Mouse (Mus musculus): ENCODE results near the gene Ear10. TPM values are rescaled to one million over a fixed set of nuclear protein-coding genes. Genes with fewer than 3 reads are reported as not detected.
"Not testable (repeated sequence)": the region's sequence is repeated elsewhere in the genome, so short reads cannot be mapped to it uniquely, and the experiment has no call there.

Gene Ear10
- polyA plus RNA-seq, 1 experiment from 2014 or later, result not detected

- H3K9me3 ChIP-seq (ENCODE audit: control insufficient read depth, low read length); H3K36me3 ChIP-seq (ENCODE audit: control insufficient read depth, insufficient read depth, low read length); H3K27ac ChIP-seq (ENCODE audit: low read depth); H3K9ac ChIP-seq (ENCODE audit: low read length); H3K27me3 ChIP-seq (replicated peaks; ENCODE audit: control insufficient read depth, insufficient read depth, low read length); ATAC-seq (replicated peaks; ENCODE audit: low FRiP score, low TSS enrichment, low read depth); DNase-seq (ENCODE audit: low spot score); H3K4me2 ChIP-seq (ENCODE audit: low read length); H3K4me3 ChIP-seq (ENCODE audit: low read depth, low read length); H3K4me1 ChIP-seq (replicated peaks; ENCODE audit: control insufficient read depth, insufficient read depth, low read length): not testable (repeated sequence)
- WGBS, result 83% methylated on average over 3 of the region's 3 CpGs
Measured at GRCm38 (mm10) chr14:43898577-43898976, 24.8 kb downstream of the Ear10 start.

- not testable (repeated sequence) for H3K4me1 ChIP-seq (replicated peaks; ENCODE audit: control insufficient read depth, insufficient read depth, low read length); H3K4me2 ChIP-seq (ENCODE audit: low read length); ATAC-seq (replicated peaks; ENCODE audit: low FRiP score, low TSS enrichment, low read depth); H3K9ac ChIP-seq (ENCODE audit: low read length); H3K27me3 ChIP-seq (replicated peaks; ENCODE audit: control insufficient read depth, insufficient read depth, low read length); H3K4me3 ChIP-seq (ENCODE audit: low read depth, low read length); H3K9me3 ChIP-seq (ENCODE audit: control insufficient read depth, low read length); H3K27ac ChIP-seq (ENCODE audit: low read depth); DNase-seq (ENCODE audit: low spot score); H3K36me3 ChIP-seq (ENCODE audit: control insufficient read depth, insufficient read depth, low read length)
- whole genome bisulfite sequencing, result 40% methylated on average over 1 of the region's 2 CpGs
Measured at GRCm38 (mm10) chr14:43895357-43895756, 28.0 kb downstream of the Ear10 start.

GRCm38 (mm10) chr14:43891288-43891687 lies 32.1 kb downstream of the Ear10 start:
- not testable (repeated sequence) for H3K4me3 ChIP-seq (ENCODE audit: low read depth, low read length); DNase-seq (ENCODE audit: low spot score); H3K27me3 ChIP-seq (replicated peaks; ENCODE audit: control insufficient read depth, insufficient read depth, low read length); ATAC-seq (replicated peaks; ENCODE audit: low FRiP score, low TSS enrichment, low read depth); H3K9ac ChIP-seq (ENCODE audit: low read length); H3K4me2 ChIP-seq (ENCODE audit: low read length); H3K36me3 ChIP-seq (ENCODE audit: control insufficient read depth, insufficient read depth, low read length); H3K9me3 ChIP-seq (ENCODE audit: control insufficient read depth, low read length); H3K27ac ChIP-seq (ENCODE audit: low read depth); H3K4me1 ChIP-seq (replicated peaks; ENCODE audit: control insufficient read depth, insufficient read depth, low read length)
- 75% methylated on average over 1 of the region's 1 CpGs for WGBS

- WGBS, result 58% methylated on average over 1 of the region's 1 CpGs
- H3K4me3 ChIP-seq (ENCODE audit: low read depth, low read length); ATAC-seq (replicated peaks; ENCODE audit: low FRiP score, low TSS enrichment, low read depth); H3K4me1 ChIP-seq (replicated peaks; ENCODE audit: control insufficient read depth, insufficient read depth, low read length); H3K9me3 ChIP-seq (ENCODE audit: control insufficient read depth, low read length); DNase-seq (ENCODE audit: low spot score); H3K36me3 ChIP-seq (ENCODE audit: control insufficient read depth, insufficient read depth, low read length); H3K4me2 ChIP-seq (ENCODE audit: low read length); H3K9ac ChIP-seq (ENCODE audit: low read length); H3K27ac ChIP-seq (ENCODE audit: low read depth); H3K27me3 ChIP-seq (replicated peaks; ENCODE audit: control insufficient read depth, insufficient read depth, low read length): not testable (repeated sequence)
Measured at GRCm38 (mm10) chr14:43886235-43886634, 37.1 kb downstream of the Ear10 start.

- not testable (repeated sequence) for H3K9me3 ChIP-seq (ENCODE audit: control insufficient read depth, low read length); H3K4me1 ChIP-seq (replicated peaks; ENCODE audit: control insufficient read depth, insufficient read depth, low read length); DNase-seq (ENCODE audit: low spot score); H3K9ac ChIP-seq (ENCODE audit: low read length); H3K36me3 ChIP-seq (ENCODE audit: control insufficient read depth, insufficient read depth, low read length); H3K4me3 ChIP-seq (ENCODE audit: low read depth, low read length); H3K27me3 ChIP-seq (replicated peaks; ENCODE audit: control insufficient read depth, insufficient read depth, low read length); H3K4me2 ChIP-seq (ENCODE audit: low read length); H3K27ac ChIP-seq (ENCODE audit: low read depth); ATAC-seq (replicated peaks; ENCODE audit: low FRiP score, low TSS enrichment, low read depth)
- WGBS, result 85% methylated on average over 5 of the region's 5 CpGs
Measured at GRCm38 (mm10) chr14:43879966-43880545, 43.3 kb downstream of the Ear10 start.

- WGBS, result 32% methylated on average over 1 of the region's 2 CpGs
- H3K9me3 ChIP-seq (ENCODE audit: control insufficient read depth, low read length); ATAC-seq (replicated peaks; ENCODE audit: low FRiP score, low TSS enrichment, low read depth); DNase-seq (ENCODE audit: low spot score); H3K4me3 ChIP-seq (ENCODE audit: low read depth, low read length); H3K27ac ChIP-seq (ENCODE audit: low read depth); H3K36me3 ChIP-seq (ENCODE audit: control insufficient read depth, insufficient read depth, low read length); H3K9ac ChIP-seq (ENCODE audit: low read length); H3K4me2 ChIP-seq (ENCODE audit: low read length); H3K4me1 ChIP-seq (replicated peaks; ENCODE audit: control insufficient read depth, insufficient read depth, low read length); H3K27me3 ChIP-seq (replicated peaks; ENCODE audit: control insufficient read depth, insufficient read depth, low read length): not testable (repeated sequence)
Measured at GRCm38 (mm10) chr14:43877789-43878188, 45.6 kb downstream of the Ear10 start.

GRCm38 (mm10) chr14:43875417-43875816 lies 47.9 kb downstream of the Ear10 start, which contains the start of gene Ear1:
Ear1 (minus strand) TSS chr14:43875517.
- H3K9ac ChIP-seq (ENCODE audit: low read length); H3K27me3 ChIP-seq (replicated peaks; ENCODE audit: control insufficient read depth, insufficient read depth, low read length); H3K4me1 ChIP-seq (replicated peaks; ENCODE audit: control insufficient read depth, insufficient read depth, low read length); H3K27ac ChIP-seq (ENCODE audit: low read depth); H3K36me3 ChIP-seq (ENCODE audit: control insufficient read depth, insufficient read depth, low read length); H3K4me2 ChIP-seq (ENCODE audit: low read length); ATAC-seq (replicated peaks; ENCODE audit: low FRiP score, low TSS enrichment, low read depth); DNase-seq (ENCODE audit: low spot score); H3K4me3 ChIP-seq (ENCODE audit: low read depth, low read length); H3K9me3 ChIP-seq (ENCODE audit: control insufficient read depth, low read length): not testable (repeated sequence)
- 79% methylated on average over 2 of the region's 3 CpGs for WGBS

GRCm38 (mm10) chr14:43874862-43875261 lies 48.5 kb downstream of the Ear10 start:
- ATAC-seq (replicated peaks; ENCODE audit: low FRiP score, low TSS enrichment, low read depth); H3K27ac ChIP-seq (ENCODE audit: low read depth); H3K4me2 ChIP-seq (ENCODE audit: low read length); H3K9me3 ChIP-seq (ENCODE audit: control insufficient read depth, low read length); H3K4me3 ChIP-seq (ENCODE audit: low read depth, low read length); DNase-seq (ENCODE audit: low spot score); H3K36me3 ChIP-seq (ENCODE audit: control insufficient read depth, insufficient read depth, low read length); H3K9ac ChIP-seq (ENCODE audit: low read length); H3K27me3 ChIP-seq (replicated peaks; ENCODE audit: control insufficient read depth, insufficient read depth, low read length); H3K4me1 ChIP-seq (replicated peaks; ENCODE audit: control insufficient read depth, insufficient read depth, low read length): not testable (repeated sequence)
- 89% methylated on average over 3 of the region's 3 CpGs for WGBS
